Mouse (Mus musculus): ENCODE data around the gene Hoxa7. TPM values are rescaled to one million over a fixed set of nuclear protein-coding genes. Genes with fewer than 3 reads are reported as not detected.

The Hoxa7 gene
- not detected in 2 replicates for polyA plus RNA-seq (2012; ENCODE audit: insufficient read depth, insufficient read length, missing spikeins)

DNA sequence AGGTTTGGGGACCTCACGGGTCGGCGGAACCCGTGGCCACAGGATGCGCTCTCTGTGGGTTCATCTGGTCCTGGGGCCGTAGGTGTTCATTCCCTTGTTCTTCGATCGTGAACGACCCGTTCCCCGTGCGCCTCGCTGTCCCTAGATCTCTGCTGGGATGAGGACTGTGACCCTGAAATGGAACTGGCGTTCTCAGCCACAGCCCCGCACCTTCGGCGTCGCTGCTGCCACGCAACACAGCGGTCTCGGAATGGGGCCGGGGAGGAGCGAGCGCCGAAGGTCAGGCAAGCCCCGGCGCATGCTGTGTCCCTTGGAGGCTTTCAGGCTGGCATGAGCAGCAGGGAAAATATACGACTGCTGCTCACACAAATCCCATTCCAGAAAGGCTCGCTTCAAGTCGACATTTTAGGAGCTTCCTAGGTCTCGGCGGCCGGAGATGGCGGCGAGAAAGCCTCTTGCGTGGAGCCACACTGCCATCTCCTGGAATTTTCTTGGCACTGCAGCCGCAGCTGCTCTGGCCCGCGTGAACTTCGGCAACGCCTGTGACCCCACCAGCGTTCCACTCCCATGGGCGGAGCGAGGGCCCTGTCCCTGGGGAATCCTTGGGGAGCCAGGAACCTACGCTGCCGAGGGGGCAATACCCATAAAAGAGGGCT, at the start of gene Hoxa7:
TSS of gene Hoxa7 (minus strand) at position 518 of the 656 bp plus-strand sequence.
- TF ChIP-seq CTCF (IDR thresholded peaks at IDR 0.05; ENCODE audit: low read depth, low read length) (peak; percentile 65), POLR2A (IDR thresholded peaks at IDR 0.05; ENCODE audit: borderline replicate concordance, low read depth, low read length) (no peak)
- Histone ChIP-seq H3K4me3 (ENCODE audit: insufficient read depth, low read length) (peak within 1 kb of the TSS; percentile 51), H3K27ac (ENCODE audit: insufficient read depth, low read depth, low read length) (no peak within 1 kb of the TSS), H3K4me1 (ENCODE audit: control insufficient read depth, insufficient read depth, low read length) (no peaks in the 10 kb centered on the region)

DNA sequence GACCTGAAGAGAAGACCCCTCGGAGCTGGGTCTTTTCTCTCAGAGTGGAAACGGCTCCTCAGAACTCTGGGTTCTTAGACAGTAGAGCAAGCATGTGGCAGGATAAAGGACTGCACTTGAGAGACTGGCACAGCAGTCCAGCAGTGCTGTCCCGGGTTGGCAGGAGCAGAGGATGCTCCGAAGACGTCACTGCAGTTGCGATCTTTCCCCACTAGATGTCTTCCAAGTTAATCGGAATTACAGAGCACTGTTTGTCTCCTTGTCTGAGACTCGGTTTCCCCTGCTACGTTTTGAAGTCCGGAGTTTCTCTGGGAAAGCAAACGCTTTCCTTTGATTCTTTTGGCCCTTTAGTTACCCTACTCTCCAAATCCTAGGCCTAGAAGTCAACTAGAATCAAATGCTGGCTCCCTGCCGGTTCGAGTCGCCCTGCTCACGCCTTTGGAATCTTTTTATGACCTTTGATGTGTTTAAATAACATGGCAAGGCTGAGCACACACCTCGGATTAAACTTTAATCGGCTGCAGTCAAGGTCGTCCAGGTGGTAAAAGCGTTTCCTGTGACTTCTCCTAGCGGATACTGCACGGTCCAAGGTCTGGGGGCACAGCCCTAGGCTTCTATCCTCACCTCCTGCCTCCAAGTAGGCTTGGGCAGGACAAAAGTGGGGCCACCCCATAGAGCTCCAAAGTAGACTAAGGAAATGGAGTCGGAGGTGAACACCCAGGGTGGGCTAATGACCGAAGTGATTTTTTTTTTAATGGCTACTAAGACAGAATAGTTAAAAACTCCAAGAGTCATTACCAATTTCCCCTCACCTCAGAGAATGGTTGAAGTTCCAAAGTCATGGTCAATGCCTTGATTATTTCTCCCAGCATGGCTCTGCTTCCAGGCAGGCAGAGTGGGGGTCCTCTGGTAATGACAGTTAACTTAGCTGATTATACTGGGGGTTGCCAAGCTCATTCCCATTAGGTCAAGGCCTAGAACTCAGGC, 49.1 kb upstream of the Hoxa7 start:
- TF ChIP-seq POLR2A (IDR thresholded peaks at IDR 0.05; ENCODE audit: borderline replicate concordance, low read depth, low read length) (no peak), CTCF (IDR thresholded peaks at IDR 0.05; ENCODE audit: low read depth, low read length) (no peak)
- H3K27ac ChIP-seq (ENCODE audit: insufficient read depth, low read depth, low read length), result no peak overlapping the region
- no peaks in the 10 kb centered on the region for H3K4me1 ChIP-seq (ENCODE audit: control insufficient read depth, insufficient read depth, low read length)
- H3K4me3 ChIP-seq (ENCODE audit: insufficient read depth, low read length), result no peak overlapping the region

GRCm38 (mm10) chr6:52268756-52269155, 47.1 kb upstream of the Hoxa7 start:
- Histone ChIP-seq H3K27ac (ENCODE audit: insufficient read depth, low read depth, low read length) (no peak overlapping the region), H3K4me1 (ENCODE audit: control insufficient read depth, insufficient read depth, low read length) (no peaks in the 10 kb centered on the region), H3K4me3 (ENCODE audit: insufficient read depth, low read length) (no peak overlapping the region)
- TF ChIP-seq POLR2A (IDR thresholded peaks at IDR 0.05; ENCODE audit: borderline replicate concordance, low read depth, low read length) (no peak), CTCF (IDR thresholded peaks at IDR 0.05; ENCODE audit: low read depth, low read length) (no peak)

DNA sequence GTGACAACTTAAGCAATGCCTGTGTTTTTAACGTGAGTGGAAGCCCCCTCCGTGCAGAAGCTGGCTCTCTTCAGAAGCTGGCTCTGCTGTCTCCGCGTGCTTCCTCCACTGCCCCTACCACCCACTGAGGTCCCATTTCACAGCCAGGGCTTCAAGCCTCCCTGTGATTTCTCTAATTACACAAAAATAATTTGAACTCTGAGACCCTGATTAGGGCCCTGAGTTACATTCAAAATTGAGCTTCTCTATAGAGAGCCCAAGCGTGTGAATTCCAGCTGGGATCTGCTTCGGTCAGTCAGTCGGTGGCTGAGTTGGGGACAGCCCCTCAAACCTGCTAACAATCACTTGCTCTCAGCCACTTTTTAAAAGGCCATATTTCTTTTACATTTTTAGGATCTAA, 46.7 kb upstream of the Hoxa7 start:
- no peak overlapping the region for H3K27ac ChIP-seq (ENCODE audit: insufficient read depth, low read depth, low read length)
- TF ChIP-seq CTCF (IDR thresholded peaks at IDR 0.05; ENCODE audit: low read depth, low read length) (no peak), POLR2A (IDR thresholded peaks at IDR 0.05; ENCODE audit: borderline replicate concordance, low read depth, low read length) (no peak)
- no peak overlapping the region for H3K4me3 ChIP-seq (ENCODE audit: insufficient read depth, low read length)
- no peaks in the 10 kb centered on the region for H3K4me1 ChIP-seq (ENCODE audit: control insufficient read depth, insufficient read depth, low read length)

DNA sequence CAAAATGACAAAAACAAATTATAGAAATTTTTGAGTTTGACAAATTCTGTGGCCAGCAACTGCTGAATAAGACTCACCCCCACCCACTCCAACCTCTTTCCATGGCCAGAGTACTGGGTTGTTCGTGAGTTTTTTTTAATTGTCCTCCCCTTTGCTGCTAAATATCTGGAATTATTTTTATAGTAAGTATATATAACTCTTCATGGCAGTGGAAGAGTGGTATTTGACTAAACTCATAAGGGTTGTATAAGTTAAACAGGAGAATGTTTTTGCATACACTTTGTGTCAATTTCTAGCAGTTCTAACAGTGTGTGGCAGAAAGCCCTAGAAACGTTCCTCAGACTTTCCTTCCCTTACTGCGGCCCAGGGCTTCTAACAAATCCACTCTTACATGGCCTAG, 46.0 kb upstream of the Hoxa7 start:
- Histone ChIP-seq H3K4me3 (ENCODE audit: insufficient read depth, low read length) (no peak overlapping the region), H3K27ac (ENCODE audit: insufficient read depth, low read depth, low read length) (no peak overlapping the region), H3K4me1 (ENCODE audit: control insufficient read depth, insufficient read depth, low read length) (no peaks in the 10 kb centered on the region)
- TF ChIP-seq POLR2A (IDR thresholded peaks at IDR 0.05; ENCODE audit: borderline replicate concordance, low read depth, low read length) (no peak), CTCF (IDR thresholded peaks at IDR 0.05; ENCODE audit: low read depth, low read length) (no peak)

DNA sequence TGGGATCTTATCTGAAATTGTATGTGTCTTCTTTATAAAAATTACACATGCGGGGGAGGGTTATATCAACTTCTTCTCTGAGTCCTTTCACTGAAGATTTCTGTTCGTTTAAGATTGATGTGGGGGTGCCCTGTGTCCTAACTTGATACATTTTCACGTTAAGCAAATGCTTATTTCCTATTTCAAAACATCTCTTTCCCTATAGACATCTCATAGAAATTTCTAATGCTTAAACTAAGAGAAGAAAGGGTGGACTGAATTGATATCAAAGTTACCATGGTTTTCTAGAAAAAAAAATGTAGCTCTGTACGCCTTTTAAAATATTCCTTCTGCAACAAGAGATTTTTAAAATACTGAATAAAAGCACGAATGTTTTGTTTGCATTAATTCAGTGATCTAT, 45.6 kb upstream of the Hoxa7 start:
- Histone ChIP-seq H3K4me3 (ENCODE audit: insufficient read depth, low read length) (no peak overlapping the region), H3K4me1 (ENCODE audit: control insufficient read depth, insufficient read depth, low read length) (no peaks in the 10 kb centered on the region), H3K27ac (ENCODE audit: insufficient read depth, low read depth, low read length) (no peak overlapping the region)
- no peak for TF ChIP-seq POLR2A (IDR thresholded peaks at IDR 0.05; ENCODE audit: borderline replicate concordance, low read depth, low read length)
- TF ChIP-seq CTCF (IDR thresholded peaks at IDR 0.05; ENCODE audit: low read depth, low read length), result no peak

DNA sequence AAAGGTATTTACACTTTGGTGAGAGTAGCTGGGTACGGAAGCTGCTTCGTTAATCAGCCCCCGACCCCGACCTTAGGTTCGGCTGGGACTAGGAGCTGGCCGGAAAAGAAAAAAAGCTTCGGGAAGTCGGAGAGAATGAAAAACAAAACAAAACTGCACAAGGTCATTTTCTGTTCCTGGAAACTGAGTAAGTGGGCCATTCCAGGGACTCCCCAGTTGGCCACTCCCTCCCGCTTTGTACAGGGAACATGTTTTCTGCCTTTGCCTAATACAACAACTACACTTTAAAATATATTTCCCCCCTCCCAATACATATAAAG, 45.0 kb upstream of the Hoxa7 start:
- TF ChIP-seq POLR2A (IDR thresholded peaks at IDR 0.05; ENCODE audit: borderline replicate concordance, low read depth, low read length) (no peak), CTCF (IDR thresholded peaks at IDR 0.05; ENCODE audit: low read depth, low read length) (no peak)
- no peaks in the 10 kb centered on the region for H3K4me1 ChIP-seq (ENCODE audit: control insufficient read depth, insufficient read depth, low read length)

GRCm38 (mm10) chr6:52265913-52266665, 44.4 kb upstream of the Hoxa7 start:
- Histone ChIP-seq H3K27ac (ENCODE audit: insufficient read depth, low read depth, low read length) (no peak overlapping the region), H3K4me1 (ENCODE audit: control insufficient read depth, insufficient read depth, low read length) (no peaks in the 10 kb centered on the region), H3K4me3 (ENCODE audit: insufficient read depth, low read length) (no peak overlapping the region)
- TF ChIP-seq CTCF (IDR thresholded peaks at IDR 0.05; ENCODE audit: low read depth, low read length), result no peak
- no peak for TF ChIP-seq POLR2A (IDR thresholded peaks at IDR 0.05; ENCODE audit: borderline replicate concordance, low read depth, low read length)

More for the DNA sequence above, 45.0 kb upstream of the Hoxa7 start:
- no peak overlapping the region for H3K4me3 ChIP-seq (ENCODE audit: insufficient read depth, low read length)
- H3K27ac ChIP-seq (ENCODE audit: insufficient read depth, low read depth, low read length), result no peak overlapping the region

GRCm38 (mm10) chr6:52265306-52265912, 43.8 kb upstream of the Hoxa7 start:
- H3K4me3 ChIP-seq (ENCODE audit: insufficient read depth, low read length), result no peak overlapping the region
- H3K27ac ChIP-seq (ENCODE audit: insufficient read depth, low read depth, low read length), result no peak overlapping the region
- TF ChIP-seq CTCF (IDR thresholded peaks at IDR 0.05; ENCODE audit: low read depth, low read length) (no peak), POLR2A (IDR thresholded peaks at IDR 0.05; ENCODE audit: borderline replicate concordance, low read depth, low read length) (no peak)
- H3K4me1 ChIP-seq (ENCODE audit: control insufficient read depth, insufficient read depth, low read length), result no peaks in the 10 kb centered on the region
